Mouse (Mus musculus): ENCODE data around the gene Zfp384. TPM values are rescaled to one million over a fixed set of nuclear protein-coding genes. Genes with fewer than 3 reads are reported as not detected.

The Zfp384 gene
- polyA plus RNA-seq, 1 experiment from 2014 or later = 15.2 TPM

DNA sequence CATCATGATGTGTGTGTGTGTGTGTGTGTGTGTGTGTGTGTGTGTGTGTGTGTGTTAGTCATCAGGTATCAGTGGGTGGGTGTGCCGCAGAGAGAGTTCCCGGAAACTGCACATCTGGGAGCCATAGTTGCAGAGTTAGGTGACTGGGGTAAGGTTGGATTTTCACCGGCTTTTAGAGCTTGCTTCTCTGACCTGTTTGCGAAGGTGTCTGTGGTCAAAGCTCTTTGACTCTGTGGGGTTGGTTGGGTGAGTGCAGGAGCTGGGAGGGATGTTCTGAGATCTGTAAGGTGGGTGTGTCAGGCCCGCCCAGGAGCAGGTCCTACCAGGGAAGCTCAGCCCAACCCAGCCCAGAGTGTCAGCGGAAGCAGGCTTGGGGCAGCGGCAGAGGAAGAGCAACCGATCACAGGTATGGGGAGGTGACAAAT, 58.6 kb downstream of the Zfp384 start, which contains the start of gene Lpar5:
Gene Lpar5 (plus strand): TSS at position 350 of the 425 bp plus-strand sequence.
- Histone ChIP-seq H3K9me3 (replicated peaks) (no peaks in the 10 kb centered on the region), H3K27ac (no peak within 1 kb of the TSS), H3K36me3 (no peaks in the 10 kb centered on the region), H3K27me3 (ENCODE audit: low read depth, poor library complexity, severe bottlenecking) (peaks cover 7% of the 10 kb centered on the region; the same call in 1 of the 2 replicates), H3K4me3 (no peak within 1 kb of the TSS), H3K4me1 (peaks cover 14% of the 10 kb centered on the region)
- WGBS = 48% methylated on average over 8 of the region's 8 CpGs
- no peak for DNase-seq (ENCODE audit: low spot score)

DNA sequence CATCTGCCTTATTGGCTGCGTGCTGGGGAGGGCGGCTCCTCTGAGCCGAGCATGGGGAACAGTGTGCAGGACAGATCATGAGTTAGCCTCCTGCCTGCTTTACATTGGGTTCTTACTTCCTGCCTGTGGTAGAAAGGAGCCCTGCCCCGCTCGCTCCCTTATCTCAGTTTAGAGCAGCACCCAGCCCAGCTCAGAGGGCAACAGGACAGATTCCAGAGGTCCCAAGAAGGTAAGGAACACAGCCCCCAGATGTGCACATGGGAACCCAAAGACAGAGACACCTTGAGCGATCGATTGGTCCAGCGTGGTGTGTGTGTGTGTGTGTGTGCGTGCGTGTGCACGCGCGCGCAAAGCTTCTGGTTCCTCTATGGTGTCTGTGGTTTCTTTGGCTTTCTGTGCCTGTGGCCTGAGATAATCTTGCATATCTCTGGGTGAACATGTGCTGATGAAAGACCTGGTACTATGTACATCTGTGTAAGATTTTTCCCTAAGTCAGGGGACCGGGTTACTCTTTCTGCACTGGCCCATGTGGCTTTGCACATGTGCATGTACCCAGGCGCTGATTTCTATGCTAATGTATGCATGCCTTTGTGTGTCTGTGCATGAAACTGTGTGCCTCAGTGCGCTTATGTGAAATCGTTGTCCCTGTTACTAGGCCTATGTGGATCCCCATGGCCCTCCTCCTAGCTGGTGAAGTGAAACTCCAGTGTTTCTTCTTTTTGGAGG, 62.4 kb downstream of the Zfp384 start:
- H3K4me3 ChIP-seq = no peak overlapping the region
- peaks cover 14% of the 10 kb centered on the region for H3K4me1 ChIP-seq
- WGBS = 91% methylated on average over 18 of the region's 18 CpGs
- peaks cover 7% of the 10 kb centered on the region; the same call in 1 of the 2 replicates for H3K27me3 ChIP-seq (ENCODE audit: low read depth, poor library complexity, severe bottlenecking)
- no peaks in the 10 kb centered on the region for H3K36me3 ChIP-seq
- peak overlapping the region; percentile 56 for H3K27ac ChIP-seq
- DNase-seq (ENCODE audit: low spot score) = no peak
- H3K9me3 ChIP-seq (replicated peaks) = no peaks in the 10 kb centered on the region

DNA sequence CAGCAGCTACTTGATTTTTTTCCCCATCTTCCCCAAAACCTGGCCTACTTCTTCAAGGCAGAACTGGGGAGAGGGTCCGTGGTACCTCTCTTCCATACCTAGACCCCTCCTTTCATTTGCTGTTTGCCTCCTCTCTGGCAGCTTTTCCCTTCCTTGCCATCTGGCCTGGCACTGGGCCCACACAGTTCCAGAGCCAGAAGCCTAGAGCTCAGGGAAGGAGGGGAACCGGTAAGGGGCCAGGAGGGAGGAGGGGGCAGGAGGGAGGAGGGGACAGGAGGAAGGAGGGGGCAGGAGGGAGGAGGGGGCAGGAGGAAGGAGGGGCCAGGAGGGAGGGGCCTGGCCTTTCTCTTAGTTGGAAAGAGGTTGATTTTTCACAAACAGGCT, 62.9 kb downstream of the Zfp384 start:
- Histone ChIP-seq H3K27me3 (ENCODE audit: low read depth, poor library complexity, severe bottlenecking) (peaks cover 7% of the 10 kb centered on the region; the same call in 1 of the 2 replicates), H3K27ac (peak overlapping the region; percentile 56), H3K4me1 (peaks cover 14% of the 10 kb centered on the region), H3K4me3 (no peak overlapping the region), H3K36me3 (no peaks in the 10 kb centered on the region), H3K9me3 (replicated peaks) (no peaks in the 10 kb centered on the region)
- no peak for DNase-seq (ENCODE audit: low spot score)
- 40% methylated on average over 2 of the region's 2 CpGs for WGBS

DNA sequence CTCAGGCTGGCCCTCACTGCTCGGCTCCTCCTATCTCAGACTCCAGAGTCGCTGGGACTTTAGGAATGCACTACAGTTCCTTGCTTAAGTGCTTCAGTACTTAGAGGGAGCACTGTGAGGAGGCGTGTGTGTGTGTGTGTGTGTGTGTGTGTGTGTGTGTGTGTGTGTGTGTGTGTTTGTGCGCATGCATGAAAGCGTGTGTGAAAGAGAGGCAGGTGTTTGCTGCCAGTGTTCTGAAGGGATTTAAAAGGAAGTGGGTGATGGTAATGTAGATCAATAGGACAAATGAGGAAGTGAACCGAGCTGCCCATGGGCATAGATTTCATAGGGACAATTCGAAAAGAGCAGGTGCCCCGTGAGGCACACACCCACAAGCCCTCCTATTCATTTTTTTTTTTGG, 64.9 kb downstream of the Zfp384 start:
- Histone ChIP-seq H3K4me1 (peaks cover 14% of the 10 kb centered on the region), H3K36me3 (no peaks in the 10 kb centered on the region), H3K27me3 (ENCODE audit: low read depth, poor library complexity, severe bottlenecking) (no peaks in the 10 kb centered on the region), H3K4me3 (no peak overlapping the region), H3K9me3 (replicated peaks) (no peaks in the 10 kb centered on the region), H3K27ac (no peak overlapping the region)
- 80% methylated on average over 8 of the region's 8 CpGs for WGBS
- no peak for DNase-seq (ENCODE audit: low spot score)

DNA sequence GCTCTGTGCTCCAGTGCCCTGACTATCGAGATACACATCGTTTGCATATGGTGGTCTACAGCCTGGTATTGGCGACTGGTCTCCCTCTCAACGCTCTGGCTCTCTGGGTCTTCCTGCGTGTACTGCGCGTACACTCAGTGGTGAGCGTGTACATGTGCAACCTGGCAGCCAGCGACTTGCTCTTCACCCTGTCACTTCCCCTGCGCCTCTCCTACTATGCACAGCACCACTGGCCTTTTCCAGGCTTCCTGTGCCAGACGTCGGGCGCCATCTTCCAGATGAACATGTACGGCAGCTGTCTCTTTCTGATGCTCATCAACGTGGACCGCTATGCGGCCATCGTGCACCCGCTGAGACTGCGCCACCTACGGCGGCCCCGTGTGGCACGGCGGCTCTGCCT, 72.4 kb downstream of the Zfp384 start:
- H3K9me3 ChIP-seq (replicated peaks) = no peaks in the 10 kb centered on the region
- H3K4me3 ChIP-seq = peak overlapping the region; percentile 59
- no peaks in the 10 kb centered on the region for H3K36me3 ChIP-seq
- 29% methylated on average over 25 of the region's 25 CpGs for WGBS
- no peak for DNase-seq (ENCODE audit: low spot score)
- peak overlapping the region; percentile 86 for H3K27ac ChIP-seq
- peaks cover 17% of the 10 kb centered on the region for H3K27me3 ChIP-seq (ENCODE audit: low read depth, poor library complexity, severe bottlenecking)
- peaks cover 10% of the 10 kb centered on the region for H3K4me1 ChIP-seq

DNA sequence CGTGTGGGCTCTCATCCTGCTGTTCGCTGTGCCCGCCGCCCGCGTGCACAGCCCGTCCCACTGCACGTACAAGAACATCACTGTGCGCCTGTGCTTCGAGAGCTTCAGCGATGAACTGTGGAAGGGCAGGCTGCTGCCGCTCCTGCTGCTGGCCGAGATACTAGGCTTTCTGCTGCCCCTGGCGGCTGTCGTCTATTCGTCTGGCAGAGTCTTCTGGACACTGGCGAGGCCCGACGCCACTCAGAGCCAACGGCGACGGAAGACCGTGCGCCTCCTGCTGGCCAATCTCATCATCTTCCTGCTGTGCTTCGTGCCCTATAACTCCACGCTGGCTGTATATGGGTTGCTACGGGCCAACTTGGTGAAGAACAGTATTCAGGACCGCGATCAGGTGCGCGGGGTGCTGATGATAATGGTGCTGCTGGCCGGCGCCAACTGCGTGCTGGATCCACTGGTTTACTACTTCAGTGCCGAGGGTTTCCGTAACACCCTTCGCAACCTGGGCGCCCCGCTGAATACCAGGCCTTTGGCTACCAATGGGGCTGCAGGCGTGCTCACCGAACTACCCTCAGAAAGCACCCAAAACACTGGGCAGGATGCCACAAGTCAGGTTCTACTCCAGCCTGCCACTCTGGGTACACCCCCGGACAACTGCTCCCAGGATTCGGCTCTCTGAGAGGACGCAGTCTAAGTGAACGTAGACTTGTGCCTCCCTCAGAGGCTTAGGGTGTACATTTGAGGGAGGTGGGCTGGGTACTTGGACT, 73.0 kb downstream of the Zfp384 start:
- Histone ChIP-seq H3K27me3 (ENCODE audit: low read depth, poor library complexity, severe bottlenecking) (peaks cover 17% of the 10 kb centered on the region), H3K36me3 (no peaks in the 10 kb centered on the region), H3K4me3 (peak overlapping the region; percentile 59), H3K9me3 (replicated peaks) (no peaks in the 10 kb centered on the region), H3K4me1 (peaks cover 10% of the 10 kb centered on the region), H3K27ac (peak overlapping the region; percentile 86)
- WGBS = 21% methylated on average over 45 of the region's 45 CpGs
- DNase-seq (ENCODE audit: low spot score) = peak; percentile 95

DNA sequence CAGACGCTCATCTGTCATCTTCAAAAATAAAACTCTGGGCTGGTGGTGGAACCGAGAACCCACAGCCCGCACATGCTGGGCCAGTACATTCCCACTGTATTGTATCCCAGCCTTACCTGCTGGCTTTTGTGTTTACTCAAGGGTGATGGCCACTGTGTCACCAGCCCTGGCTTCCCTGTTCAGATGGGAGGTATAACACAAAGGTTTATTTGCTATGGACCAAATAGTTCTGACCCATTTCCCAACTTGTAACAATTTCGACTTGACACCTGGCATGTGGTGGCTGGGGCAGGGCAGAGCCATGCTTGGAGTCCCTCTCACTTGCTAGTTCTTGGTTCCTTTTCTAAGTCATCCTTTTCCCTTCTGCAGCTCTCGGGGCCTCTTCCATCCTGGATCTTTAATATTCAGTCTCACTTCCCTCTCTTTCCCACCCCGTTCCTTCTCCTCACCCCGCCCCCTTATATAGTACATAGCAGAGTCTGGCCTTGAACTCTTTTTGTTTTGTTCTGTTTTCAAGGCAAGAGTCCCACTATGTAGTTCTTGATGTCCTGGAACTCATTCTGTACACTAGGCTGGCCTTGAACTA, 73.9 kb downstream of the Zfp384 start:
- no peak overlapping the region for H3K27ac ChIP-seq
- DNase-seq (ENCODE audit: low spot score) = no peak
- H3K4me1 ChIP-seq = peaks cover 19% of the 10 kb centered on the region
- 88% methylated on average over 7 of the region's 7 CpGs for WGBS
- H3K36me3 ChIP-seq = no peaks in the 10 kb centered on the region
- H3K27me3 ChIP-seq (ENCODE audit: low read depth, poor library complexity, severe bottlenecking) = peaks cover 17% of the 10 kb centered on the region
- H3K9me3 ChIP-seq (replicated peaks) = no peaks in the 10 kb centered on the region
- H3K4me3 ChIP-seq = no peak overlapping the region

DNA sequence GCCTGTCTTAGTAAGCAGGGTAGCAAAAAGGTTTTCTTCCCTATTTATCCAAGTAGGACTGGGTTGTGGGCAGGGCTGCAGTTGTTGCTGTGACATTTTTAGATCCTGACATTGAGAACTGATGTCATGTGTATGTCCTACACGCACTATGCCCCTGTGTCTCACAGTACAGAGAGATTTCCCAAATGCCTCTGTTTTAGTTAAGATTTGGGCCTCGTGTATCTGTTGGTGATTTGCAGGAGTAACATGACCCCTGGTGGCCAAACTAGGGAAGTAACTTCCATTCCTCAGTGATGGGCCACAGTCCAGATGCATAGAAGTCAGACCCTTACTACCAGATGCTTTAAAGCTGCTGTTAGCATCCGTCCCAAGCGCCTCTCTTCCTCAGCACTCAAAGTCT, 75.5 kb downstream of the Zfp384 start:
- H3K4me1 ChIP-seq = peaks cover 35% of the 10 kb centered on the region
- H3K27me3 ChIP-seq (ENCODE audit: low read depth, poor library complexity, severe bottlenecking) = peaks cover 17% of the 10 kb centered on the region
- H3K4me3 ChIP-seq = no peak overlapping the region
- H3K9me3 ChIP-seq (replicated peaks) = no peaks in the 10 kb centered on the region
- peak; percentile 72 for DNase-seq (ENCODE audit: low spot score)
- H3K36me3 ChIP-seq = no peaks in the 10 kb centered on the region
- peak overlapping the region; percentile 28; the same call in 1 of the 2 replicates for H3K27ac ChIP-seq
- 8% methylated on average over 4 of the region's 4 CpGs for WGBS

Other genes starting within 250 kb of the Zfp384 start
- 0.69 and 1.5 TPM in 2 replicates for gene Eno2, start 239.5 kb upstream of the Zfp384 start, polyA plus RNA-seq (2016; fragmentation: Nextera tagmentation; extraction: Ambion mirVana)
- gene Lrrc23, start 229.4 kb upstream of the Zfp384 start, polyA plus RNA-seq (2016; fragmentation: Nextera tagmentation; extraction: Ambion mirVana) = 0.35 and 0.68 TPM in 2 replicates
- gene Spsb2, start 200.5 kb upstream of the Zfp384 start, polyA plus RNA-seq (2016; fragmentation: Nextera tagmentation; extraction: Ambion mirVana) = 4.7 and 6.9 TPM in 2 replicates
- 831 and 927 TPM in 2 replicates for gene Tpi1, start 194.8 kb upstream of the Zfp384 start, polyA plus RNA-seq (2016; fragmentation: Nextera tagmentation; extraction: Ambion mirVana)
- 200 and 209 TPM in 2 replicates for gene Usp5, start 179.7 kb upstream of the Zfp384 start, polyA plus RNA-seq (2016; fragmentation: Nextera tagmentation; extraction: Ambion mirVana)
- gene Cdca3, start 179.6 kb upstream of the Zfp384 start, polyA plus RNA-seq (2016; fragmentation: Nextera tagmentation; extraction: Ambion mirVana) = 243 and 250 TPM in 2 replicates
- 0.34 and 0.35 TPM in 2 replicates for gene Gnb3, start 168.9 kb upstream of the Zfp384 start, polyA plus RNA-seq (2016; fragmentation: Nextera tagmentation; extraction: Ambion mirVana)
- 17.3 and 26.8 TPM in 2 replicates for gene P3h3, start 151.4 kb upstream of the Zfp384 start, polyA plus RNA-seq (2016; fragmentation: Nextera tagmentation; extraction: Ambion mirVana)
- 0.59 and 1.2 TPM in 2 replicates for gene Gpr162, start 145.2 kb upstream of the Zfp384 start, polyA plus RNA-seq (2016; fragmentation: Nextera tagmentation; extraction: Ambion mirVana)
- gene Cd4, start 120.9 kb upstream of the Zfp384 start, polyA plus RNA-seq (2016; fragmentation: Nextera tagmentation; extraction: Ambion mirVana) = not detected in 2 replicates
- gene Lag3, start 97.4 kb upstream of the Zfp384 start, polyA plus RNA-seq (2016; fragmentation: Nextera tagmentation; extraction: Ambion mirVana) = 0.88 and 1.6 TPM in 2 replicates
- gene Ptms, start 89.0 kb upstream of the Zfp384 start, polyA plus RNA-seq (2016; fragmentation: Nextera tagmentation; extraction: Ambion mirVana) = 144 and 208 TPM in 2 replicates
- 428 and 433 TPM in 2 replicates for gene Mlf2, start 77.8 kb upstream of the Zfp384 start, polyA plus RNA-seq (2016; fragmentation: Nextera tagmentation; extraction: Ambion mirVana)
- 141 and 150 TPM in 2 replicates for gene Cops7a, start 43.6 kb upstream of the Zfp384 start, polyA plus RNA-seq (2016; fragmentation: Nextera tagmentation; extraction: Ambion mirVana)
- 0.40 and 1.4 TPM in 2 replicates for gene Pianp, start 12.5 kb upstream of the Zfp384 start, polyA plus RNA-seq (2016; fragmentation: Nextera tagmentation; extraction: Ambion mirVana)
- 121 and 145 TPM in 2 replicates for gene Ing4, start 30.6 kb downstream of the Zfp384 start, polyA plus RNA-seq (2016; fragmentation: Nextera tagmentation; extraction: Ambion mirVana)
- gene Acrbp, start 40.5 kb downstream of the Zfp384 start, polyA plus RNA-seq (2016; fragmentation: Nextera tagmentation; extraction: Ambion mirVana) = 10.1 and 13.0 TPM in 2 replicates
- gene Lpar5, start 58.8 kb downstream of the Zfp384 start, polyA plus RNA-seq (2016; fragmentation: Nextera tagmentation; extraction: Ambion mirVana) = 0.14 and 0.18 TPM in 2 replicates
- gene Chd4, start 86.8 kb downstream of the Zfp384 start, polyA plus RNA-seq (2016; fragmentation: Nextera tagmentation; extraction: Ambion mirVana) = 104 and 109 TPM in 2 replicates
- 94.6 and 119 TPM in 2 replicates for gene Nop2, start 122.8 kb downstream of the Zfp384 start, polyA plus RNA-seq (2016; fragmentation: Nextera tagmentation; extraction: Ambion mirVana)
- 10.9 and 15.5 TPM in 2 replicates for gene Iffo1, start 136.1 kb downstream of the Zfp384 start, polyA plus RNA-seq (2016; fragmentation: Nextera tagmentation; extraction: Ambion mirVana)
- 2,585 and 3,112 TPM in 2 replicates for gene Gapdh, start 157.3 kb downstream of the Zfp384 start, polyA plus RNA-seq (2016; fragmentation: Nextera tagmentation; extraction: Ambion mirVana)
- 285 and 288 TPM in 2 replicates for gene Ncapd2, start 182.6 kb downstream of the Zfp384 start, polyA plus RNA-seq (2016; fragmentation: Nextera tagmentation; extraction: Ambion mirVana)
- 213 and 231 TPM in 2 replicates for gene Mrpl51, start 182.7 kb downstream of the Zfp384 start, polyA plus RNA-seq (2016; fragmentation: Nextera tagmentation; extraction: Ambion mirVana)
- gene Vamp1, start 206.4 kb downstream of the Zfp384 start, polyA plus RNA-seq (2016; fragmentation: Nextera tagmentation; extraction: Ambion mirVana) = 3.2 and 3.9 TPM in 2 replicates
- gene Tapbpl, start 222.7 kb downstream of the Zfp384 start, polyA plus RNA-seq (2016; fragmentation: Nextera tagmentation; extraction: Ambion mirVana) = 1.0 and 1.8 TPM in 2 replicates
- gene Cd27, start 227.9 kb downstream of the Zfp384 start, polyA plus RNA-seq (2016; fragmentation: Nextera tagmentation; extraction: Ambion mirVana) = 0.84 and 1.6 TPM in 2 replicates

Data from limb, embryonic 10.5 days (tissue).